Mouse (Mus musculus) retina, postnatal 1 day (tissue): ENCODE measurements at regions not wholly inside any gene's neighbourhood (a gene's known extent, or its start where the extent isn't known, plus 50 kb on each side); places are given as distances from the start of the nearest gene placed in this dataset.

Source experiments
- DNase-seq: peaks from one replicate; pipeline ENCODE4 v3.0.0-alpha.2; 2012

- DNase-seq, result no peak
Measured at GRCm38 (mm10) chr2:128438897-128439296, 152.1 kb upstream of the Spdye4c start.

GRCm38 (mm10) chr2:128444599-128445011 is 146.4 kb upstream of the Spdye4c start:
- DNase-seq, result no peak

GRCm38 (mm10) chr2:128445443-128445842 is 145.6 kb upstream of the Spdye4c start:
- DNase-seq, result no peak

- no peak for DNase-seq
Measured at GRCm38 (mm10) chr2:128449294-128449693, 141.7 kb upstream of the Spdye4c start.

GRCm38 (mm10) chr2:128450045-128450444 is 141.0 kb upstream of the Spdye4c start:
- no peak for DNase-seq

- DNase-seq, result no peak
Measured at GRCm38 (mm10) chr2:128451554-128452239, 139.3 kb upstream of the Spdye4c start.

- DNase-seq, result no peak
Measured at GRCm38 (mm10) chr2:128452582-128452981, 138.4 kb upstream of the Spdye4c start.

- DNase-seq, result no peak
Measured at GRCm38 (mm10) chr2:128454509-128454908, 136.5 kb upstream of the Spdye4c start.

GRCm38 (mm10) chr2:128457591-128458209 is 133.3 kb upstream of the Spdye4c start:
- no peak for DNase-seq

- DNase-seq, result no peak
Measured at GRCm38 (mm10) chr2:128465214-128465984, 125.6 kb upstream of the Spdye4c start.

GRCm38 (mm10) chr2:128467490-128468245 is 123.3 kb upstream of the Spdye4c start:
- DNase-seq, result no peak

GRCm38 (mm10) chr2:128468323-128468722 is 122.7 kb upstream of the Spdye4c start:
- no peak for DNase-seq

- DNase-seq, result no peak
Measured at GRCm38 (mm10) chr2:128470351-128470750, 120.7 kb upstream of the Spdye4c start.

GRCm38 (mm10) chr2:128473241-128473954 is 117.6 kb upstream of the Spdye4c start:
- no peak for DNase-seq

GRCm38 (mm10) chr2:128473997-128474396 is 117.0 kb upstream of the Spdye4c start:
- no peak for DNase-seq

- DNase-seq, result no peak
Measured at GRCm38 (mm10) chr2:128477242-128477641, 113.8 kb upstream of the Spdye4c start.

GRCm38 (mm10) chr2:128491217-128491877 is 99.7 kb upstream of the Spdye4c start:
- no peak for DNase-seq

GRCm38 (mm10) chr2:128493871-128494270 is 97.1 kb upstream of the Spdye4c start:
- DNase-seq, result no peak

- DNase-seq, result no peak
Measured at GRCm38 (mm10) chr2:128497891-128498290, 93.1 kb upstream of the Spdye4c start.

- no peak for DNase-seq
Measured at GRCm38 (mm10) chr2:128498611-128499010, 92.4 kb upstream of the Spdye4c start.

GRCm38 (mm10) chr2:128499575-128500184 is 91.3 kb upstream of the Spdye4c start:
- no peak for DNase-seq
